Mouse (Mus musculus) cerebellum, postnatal 10 days (tissue): ENCODE results near the gene Gm43720.
"Not testable (repeated sequence)": the region's sequence is repeated elsewhere in the genome, so short reads cannot be mapped to it uniquely, and the experiment has no call there.

ENCODE experiments used
- DNase-seq, 2 experiments: peaks; one replicate each; pipeline ENCODE4 v3.0.0; 2021; ENCODE audit warnings: mixed read lengths in 2 of 2

The Gm43720 gene

GRCm38 (mm10) chr5:138260834-138261233, 18.9 kb downstream of the Gm43720 start:
- no peak for DNase-seq

GRCm38 (mm10) chr5:138260051-138260450, 19.7 kb downstream of the Gm43720 start:
- DNase-seq: no peak

GRCm38 (mm10) chr5:138258993-138259392, 20.8 kb downstream of the Gm43720 start:
- DNase-seq: no peak

- no peak for DNase-seq
Observed at GRCm38 (mm10) chr5:138258542-138258941, 21.2 kb downstream of the Gm43720 start.

GRCm38 (mm10) chr5:138258078-138258477, 21.7 kb downstream of the Gm43720 start:
- DNase-seq: no peak

GRCm38 (mm10) chr5:138257585-138257978, 22.2 kb downstream of the Gm43720 start:
- no peak for DNase-seq

- DNase-seq: no peak
Observed at GRCm38 (mm10) chr5:138256966-138257584, 22.7 kb downstream of the Gm43720 start.

- no peak for DNase-seq
Observed at GRCm38 (mm10) chr5:138256094-138256467, 23.7 kb downstream of the Gm43720 start.

GRCm38 (mm10) chr5:138255353-138256093, 24.2 kb downstream of the Gm43720 start, which contains the start of gene Lamtor4:
Gene Lamtor4, plus strand, starts transcription at chr5:138255482.
- DNase-seq: peak; percentile 95 to 96

- DNase-seq: no peak
Observed at GRCm38 (mm10) chr5:138253061-138253460, 26.7 kb downstream of the Gm43720 start.

GRCm38 (mm10) chr5:138251144-138251543, 28.6 kb downstream of the Gm43720 start:
- DNase-seq: no peak

GRCm38 (mm10) chr5:138241511-138241910, 38.2 kb downstream of the Gm43720 start:
- DNase-seq: no peak

- no peak for DNase-seq
Observed at GRCm38 (mm10) chr5:138234224-138234623, 45.5 kb downstream of the Gm43720 start.

GRCm38 (mm10) chr5:138233778-138234177, 46.0 kb downstream of the Gm43720 start:
- DNase-seq: no peak

GRCm38 (mm10) chr5:138229511-138229910, 50.2 kb downstream of the Gm43720 start:
- no peak for DNase-seq

GRCm38 (mm10) chr5:138228026-138228425, 51.7 kb downstream of the Gm43720 start:
- DNase-seq: peak; percentile 58 to 61

GRCm38 (mm10) chr5:138227367-138227766, 52.4 kb downstream of the Gm43720 start:
- DNase-seq: no peak

GRCm38 (mm10) chr5:138226491-138226890, 53.3 kb downstream of the Gm43720 start:
- no peak for DNase-seq

GRCm38 (mm10) chr5:138225700-138226099, 54.1 kb downstream of the Gm43720 start, which contains the start of gene Nxpe5:
Gene Nxpe5, plus strand, starts transcription at chr5:138225898.
- DNase-seq: no peak

GRCm38 (mm10) chr5:138223287-138223686, 56.5 kb downstream of the Gm43720 start:
- DNase-seq: peak in 1 of 2 experiments; percentile 22

GRCm38 (mm10) chr5:138222111-138222510, 57.6 kb downstream of the Gm43720 start:
- peak; percentile 91 to 94 for DNase-seq

- no peak for DNase-seq
Observed at GRCm38 (mm10) chr5:138219864-138220263, 59.9 kb downstream of the Gm43720 start.

- not testable (repeated sequence) for DNase-seq
Observed at GRCm38 (mm10) chr5:138216632-138217031, 63.1 kb downstream of the Gm43720 start.
